ENCODE assay signal across 8 mouse cellular contexts in genomic region chr2:153292305-153292861, GRCm38 (mm10). TPM values are rescaled to one million over a fixed set of nuclear protein-coding genes. Genes with fewer than 3 reads are reported as not detected.
DNase-seq lines count a peak whose midpoint lies in the region; ATAC-seq and TF ChIP-seq lines count a peak whose summit lies in the region.

No protein-coding gene starts in this region.

- H3K27ac ChIP-seq in embryonic facial prominence, embryonic 11.5 days (replicated peaks; ENCODE audit: low read depth, low read length) = no peak overlapping the region
- H3K27ac ChIP-seq in intestine, postnatal 0 days (ENCODE audit: low read depth, low read length) = no peak overlapping the region
- no peak overlapping the region for H3K27ac ChIP-seq in lung, postnatal 0 days (ENCODE audit: low read length)

- peak; percentile 36 to 59 for DNase-seq in adrenal gland, adult (ENCODE audit: inconsistent age in 2 of 2, low spot score in 1 of 2)
- no peak for DNase-seq in adrenal gland, postnatal 10 days
- DNase-seq in CD4-positive, CD25-positive, alpha-beta regulatory T cell, adult 2 months (ENCODE audit: low read depth, low spot score) = peak; percentile 80
- DNase-seq in embryonic facial prominence, embryonic 11.5 days (ENCODE audit: low spot score) = no peak
- DNase-seq in lung, postnatal 0 days (ENCODE audit: low spot score) = peak; percentile 39
- DNase-seq in splenic B cell, adult 2 months (ENCODE audit: low read depth, low spot score) = peak; percentile 36
- DNase-seq in layer of hippocampus, postnatal 14 days (ENCODE audit: low spot score in 2 of 2) = no peak

- no peaks in the 10 kb centered on the region for H3K27me3 ChIP-seq in embryonic facial prominence, embryonic 11.5 days (ENCODE audit: control insufficient read depth, insufficient read depth, low read length)
- H3K27me3 ChIP-seq in intestine, postnatal 0 days (replicated peaks; ENCODE audit: control insufficient read depth, insufficient read depth, low read length) = no peaks in the 10 kb centered on the region
- H3K27me3 ChIP-seq in lung, postnatal 0 days (replicated peaks; ENCODE audit: insufficient read depth, low read length) = no peaks in the 10 kb centered on the region
- no peaks in the 10 kb centered on the region for H3K27me3 ChIP-seq in splenic B cell, adult 2 months (ENCODE audit: control insufficient read depth, insufficient read depth, low read length, poor library complexity, severe bottlenecking)

- no peaks in the 10 kb centered on the region for H3K36me3 ChIP-seq in embryonic facial prominence, embryonic 11.5 days (replicated peaks; ENCODE audit: control insufficient read depth, insufficient read depth, low read depth, low read length)
- H3K36me3 ChIP-seq in intestine, postnatal 0 days (ENCODE audit: control insufficient read depth, insufficient read depth) = peaks cover 9% of the 10 kb centered on the region; the same call in 1 of the 2 replicates
- H3K36me3 ChIP-seq in lung, postnatal 0 days (ENCODE audit: insufficient read depth, low read length) = no peaks in the 10 kb centered on the region
- H3K36me3 ChIP-seq in splenic B cell, adult 2 months (ENCODE audit: control insufficient read depth, insufficient read depth, low read length, poor library complexity, severe bottlenecking) = no peaks in the 10 kb centered on the region; the same call in 1 of the 2 replicates

- 50% methylated on average over 7 of the region's 7 CpGs for WGBS in embryonic facial prominence, embryonic 11.5 days
- WGBS in intestine, postnatal 0 days = 46% methylated on average over 7 of the region's 7 CpGs
- 44% methylated on average over 7 of the region's 7 CpGs for WGBS in lung, postnatal 0 days

- no peak for ATAC-seq in embryonic facial prominence, embryonic 11.5 days (replicated peaks; ENCODE audit: insufficient number of reproducible peaks, low FRiP score, low TSS enrichment, low read depth)
- no peak for ATAC-seq in intestine, postnatal 0 days
- peak; percentile 24 for ATAC-seq in lung, postnatal 0 days

- H3K9me3 ChIP-seq in embryonic facial prominence, embryonic 11.5 days (replicated peaks; ENCODE audit: control insufficient read depth, low read length) = no peaks in the 10 kb centered on the region
- no peaks in the 10 kb centered on the region for H3K9me3 ChIP-seq in intestine, postnatal 0 days (ENCODE audit: control insufficient read depth)
- no peaks in the 10 kb centered on the region for H3K9me3 ChIP-seq in lung, postnatal 0 days (ENCODE audit: low read length)

- no peak overlapping the region for H3K9ac ChIP-seq in embryonic facial prominence, embryonic 11.5 days (replicated peaks; ENCODE audit: low read length)
- H3K9ac ChIP-seq in intestine, postnatal 0 days (ENCODE audit: low read depth, low read length) = no peak overlapping the region
- H3K9ac ChIP-seq in lung, postnatal 0 days (replicated peaks; ENCODE audit: low read depth) = no peak overlapping the region

- H3K4me3 ChIP-seq in embryonic facial prominence, embryonic 11.5 days (ENCODE audit: low read depth, low read length) = peak overlapping the region; percentile 89; the same call in 1 of the 2 replicates
- H3K4me3 ChIP-seq in intestine, postnatal 0 days (ENCODE audit: low read depth, low read length) = peak overlapping the region; percentile 99; the same call in 1 of the 2 replicates
- peak overlapping the region; percentile 87; the same call in 1 of the 2 replicates for H3K4me3 ChIP-seq in lung, postnatal 0 days (ENCODE audit: low read depth, low read length)

- no peaks in the 10 kb centered on the region for H3K4me1 ChIP-seq in embryonic facial prominence, embryonic 11.5 days (ENCODE audit: control insufficient read depth, insufficient read depth, low read length)
- peaks cover 4% of the 10 kb centered on the region for H3K4me1 ChIP-seq in intestine, postnatal 0 days (replicated peaks; ENCODE audit: control insufficient read depth, insufficient read depth, low read length)
- H3K4me1 ChIP-seq in lung, postnatal 0 days (ENCODE audit: insufficient read depth, low read depth, low read length) = peaks cover 5% of the 10 kb centered on the region; the same call in 1 of the 2 replicates

- peak overlapping the region; percentile 71; the same call in 1 of the 2 replicates for H3K4me2 ChIP-seq in embryonic facial prominence, embryonic 11.5 days (ENCODE audit: low read depth, low read length)
- H3K4me2 ChIP-seq in intestine, postnatal 0 days (replicated peaks; ENCODE audit: low read depth) = peak overlapping the region; percentile 93
- peak overlapping the region; percentile 96 for H3K4me2 ChIP-seq in lung, postnatal 0 days (replicated peaks; ENCODE audit: low read depth, low read length)

- TF ChIP-seq CTCF in intestine, postnatal 0 days (IDR thresholded peaks at IDR 0.05; ENCODE audit: low read depth) = no peak
- TF ChIP-seq CTCF in lung, postnatal 0 days (IDR thresholded peaks at IDR 0.05) = no peak

- TF ChIP-seq EP300 in lung, postnatal 0 days (IDR thresholded peaks at IDR 0.05) = no peak

RNA-seq across cellular contexts. Expression of gene Kif3b, which starts 1.2 kb away (rescaled TPM):
- 10 to 100 TPM; 18.6 to 20.2 TPM for total RNA-seq in adrenal gland, postnatal 10 days (2021)
- 6.9 and 7.6 TPM in 2 replicates for polyA plus RNA-seq in embryonic facial prominence, embryonic 11.5 days (2014; fragmentation: Nextera tagmentation; extraction: Ambion mirVana)
- polyA plus RNA-seq in intestine, postnatal 0 days (2015; fragmentation: Nextera tagmentation; extraction: Ambion mirVana) = 8.1 and 8.2 TPM in 2 replicates
- polyA plus RNA-seq in lung, postnatal 0 days (2015; fragmentation: Nextera tagmentation; extraction: Ambion mirVana) = 4.7 and 5.2 TPM in 2 replicates
- total RNA-seq in layer of hippocampus, postnatal 14 days (2021) = 10 to 100 TPM; 63.5 to 69.2 TPM

RNA-seq across cellular contexts. Expression of gene Pofut1, which starts 51.0 kb away (rescaled TPM):
- 10 to 100 TPM; 24.2 to 38.0 TPM for total RNA-seq in adrenal gland, postnatal 10 days (2021)
- polyA plus RNA-seq in embryonic facial prominence, embryonic 11.5 days (2014; fragmentation: Nextera tagmentation; extraction: Ambion mirVana) = 7.5 and 8.0 TPM in 2 replicates
- 7.5 and 10.5 TPM in 2 replicates for polyA plus RNA-seq in intestine, postnatal 0 days (2015; fragmentation: Nextera tagmentation; extraction: Ambion mirVana)
- 2.8 and 3.1 TPM in 2 replicates for polyA plus RNA-seq in lung, postnatal 0 days (2015; fragmentation: Nextera tagmentation; extraction: Ambion mirVana)
- total RNA-seq in layer of hippocampus, postnatal 14 days (2021) = 10 to 100 TPM; 16.0 to 18.0 TPM

RNA-seq across cellular contexts. Expression of gene Plagl2, which starts 51.2 kb away (rescaled TPM):
- total RNA-seq in adrenal gland, postnatal 10 days (2021) = 10 to 100 TPM in 1 of 2 experiments, 1 to 10 TPM in 1; 8.5 to 11.8 TPM
- polyA plus RNA-seq in embryonic facial prominence, embryonic 11.5 days (2014; fragmentation: Nextera tagmentation; extraction: Ambion mirVana) = 26.9 and 27.4 TPM in 2 replicates
- 54.4 and 55.4 TPM in 2 replicates for polyA plus RNA-seq in intestine, postnatal 0 days (2015; fragmentation: Nextera tagmentation; extraction: Ambion mirVana)
- polyA plus RNA-seq in lung, postnatal 0 days (2015; fragmentation: Nextera tagmentation; extraction: Ambion mirVana) = 6.8 and 7.1 TPM in 2 replicates
- total RNA-seq in layer of hippocampus, postnatal 14 days (2021) = 1 to 10 TPM; 4.5 to 5.3 TPM

RNA-seq across cellular contexts. Expression of gene Asxl1, which starts 53.2 kb away (rescaled TPM):
- total RNA-seq in adrenal gland, postnatal 10 days (2021) = 10 to 100 TPM; 23.5 to 30.9 TPM
- polyA plus RNA-seq in embryonic facial prominence, embryonic 11.5 days (2014; fragmentation: Nextera tagmentation; extraction: Ambion mirVana) = 20.4 and 21.0 TPM in 2 replicates
- polyA plus RNA-seq in intestine, postnatal 0 days (2015; fragmentation: Nextera tagmentation; extraction: Ambion mirVana) = 6.7 and 7.4 TPM in 2 replicates
- 10.3 and 12.1 TPM in 2 replicates for polyA plus RNA-seq in lung, postnatal 0 days (2015; fragmentation: Nextera tagmentation; extraction: Ambion mirVana)
- 10 to 100 TPM; 34.6 to 34.7 TPM for total RNA-seq in layer of hippocampus, postnatal 14 days (2021)

Comparison
In these comparisons a context has a peak if more than half of its experiments do, and no peak if none do; other contexts are left out.
1. DNase-seq: peak in adrenal gland, adult (2 of 2), CD4-positive, CD25-positive, alpha-beta regulatory T cell, adult 2 months (single experiment), lung, postnatal 0 days (single experiment) and splenic B cell, adult 2 months (single experiment); none in adrenal gland, postnatal 10 days (single experiment), embryonic facial prominence, embryonic 11.5 days (single experiment) and layer of hippocampus, postnatal 14 days (0 of 2).
2. Peak in every context shown above with its lines, with median percentiles within 50 percentile points of each other: H3K4me2 ChIP-seq and H3K4me3 ChIP-seq.